Mouse (Mus musculus) heart, postnatal 0 days (tissue): ENCODE measurements around the gene Mark4.
A peak's percentile ranks its signal among the peaks of the same experiment; 100 is the strongest.

Experiments
- CTCF ChIP-seq: IDR thresholded peaks from 2 replicates; pipeline ENCODE4 v1.5.1; 2016; ENCODE audit warnings: antibody characterized with exemption, control low read depth, low read depth
- EP300 ChIP-seq: IDR thresholded peaks from 2 replicates; pipeline ENCODE4 v1.6.1; 2016; ENCODE audit warnings: antibody characterized with exemption, low read depth

DNA sequence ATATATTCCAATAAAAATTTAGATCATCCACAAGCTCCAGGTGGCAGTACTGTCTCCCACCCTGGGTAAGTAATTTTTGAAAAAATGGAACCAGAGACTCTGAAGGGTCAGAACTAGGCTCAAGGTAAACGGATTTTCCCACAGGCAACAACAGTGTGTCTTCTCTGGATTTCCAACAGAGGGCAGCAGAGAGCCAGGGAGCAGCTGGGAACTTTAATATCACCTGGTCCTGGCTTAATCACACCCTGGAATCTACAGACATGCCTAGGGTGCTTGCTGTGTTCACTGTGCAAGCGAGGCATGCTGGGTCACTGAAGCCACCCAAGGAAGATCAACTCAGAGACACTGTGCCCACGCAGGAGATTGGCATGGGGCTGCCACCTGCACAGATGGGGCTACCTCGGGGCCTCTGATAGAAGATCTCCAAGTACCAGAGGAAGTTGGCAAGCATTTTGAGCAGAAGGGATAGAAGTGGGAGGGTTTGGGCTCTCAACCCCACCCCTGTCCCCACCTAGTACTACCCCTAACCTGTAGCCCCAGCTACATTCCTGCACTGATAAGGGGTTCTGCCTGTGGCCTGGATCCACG lies 45.0 kb upstream of the Mark4 start:
- TF ChIP-seq CTCF: peak; percentile 92
- no peak for TF ChIP-seq EP300
